Mouse (Mus musculus): ENCODE measurements around the gene Atp13a1.

The Atp13a1 gene

GRCm38 (mm10) chr8:69790773-69791367 lies at the start of gene Atp13a1, which contains the start of gene Zfp866:
Atp13a1 (plus strand) TSS chr8:69791163.
Zfp866 (minus strand) TSS chr8:69791178.
- DNase-seq = peak; percentile 79 to 87

GRCm38 (mm10) chr8:69741231-69741630 lies 49.7 kb upstream of the Atp13a1 start:
- DNase-seq = no peak

DNA sequence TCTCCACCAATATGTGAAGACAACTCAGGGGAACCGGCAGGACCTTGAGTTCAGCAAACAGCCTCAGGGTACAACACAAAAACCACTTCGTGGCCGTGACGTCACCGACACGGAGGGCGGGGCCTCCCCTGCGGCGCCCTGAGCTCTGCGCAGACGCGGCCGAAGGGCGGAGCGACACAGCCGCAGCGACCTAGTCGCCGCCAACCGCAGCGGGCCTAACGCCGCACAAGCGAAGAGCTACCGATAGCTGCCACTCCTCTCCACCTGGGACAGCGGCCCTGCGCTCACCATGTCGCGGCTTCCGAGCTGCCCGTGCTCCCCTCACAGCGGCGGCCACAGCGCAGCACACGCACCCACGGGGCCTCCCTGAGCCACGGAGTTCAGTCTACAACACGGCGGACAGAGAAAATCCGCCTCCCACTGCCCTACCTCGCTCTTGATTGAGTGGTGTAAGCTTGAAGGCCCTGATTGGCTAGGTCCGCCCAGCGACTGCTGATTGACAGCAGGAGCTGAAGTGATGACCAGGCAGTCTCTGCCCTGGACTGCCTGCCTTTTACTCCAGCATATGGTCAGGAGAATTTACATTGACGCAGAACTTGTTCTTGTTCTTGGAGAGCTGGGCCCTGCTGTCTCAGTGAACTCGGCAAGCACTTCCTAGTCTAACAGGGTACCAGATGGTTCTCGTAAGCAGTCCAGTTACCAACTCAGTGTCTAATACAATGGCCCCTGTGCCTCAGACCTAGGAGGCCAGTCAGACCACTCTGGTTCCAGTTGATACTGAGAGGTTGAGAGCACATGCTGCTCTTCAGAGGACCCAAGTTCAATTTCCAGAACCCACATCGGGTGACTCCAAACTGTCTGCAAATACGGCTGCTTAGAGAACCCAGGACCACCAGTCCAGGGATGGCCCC lies 41.2 kb upstream of the Atp13a1 start, which contains the start of gene Zfp963:
TSS of gene Zfp963 (minus strand) at position 427 of the 911 bp plus-strand sequence.
- DNase-seq = peak; percentile 92

DNA sequence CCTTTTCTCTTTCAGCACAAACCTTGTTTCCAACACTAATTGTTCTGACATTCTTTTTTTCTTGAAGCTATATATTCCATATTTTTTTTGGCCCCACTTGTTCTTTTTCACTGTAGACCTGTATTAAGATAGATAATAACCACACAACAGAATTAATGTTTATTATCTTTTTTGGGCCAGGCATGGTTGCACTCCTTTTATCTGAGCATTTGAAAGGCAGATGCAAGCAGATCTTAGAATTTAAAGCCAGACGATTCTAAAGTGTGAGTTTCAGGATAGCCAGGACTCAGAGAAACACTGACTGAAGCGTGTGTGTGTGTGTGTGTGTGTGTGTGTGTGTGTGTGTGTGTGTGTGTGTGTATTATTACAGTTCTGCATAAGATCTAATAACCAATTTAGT lies 38.5 kb upstream of the Atp13a1 start:
- no peak for DNase-seq

- no peak for DNase-seq
These were observed 32.6 kb upstream of the Atp13a1 start for GRCm38 (mm10) chr8:69758316-69758715.

- DNase-seq = no peak
These were observed 29.0 kb upstream of the Atp13a1 start for GRCm38 (mm10) chr8:69761814-69762445.

- no peak for DNase-seq
These were observed 19.7 kb upstream of the Atp13a1 start for GRCm38 (mm10) chr8:69771221-69771620.

- DNase-seq = no peak
These were observed 18.9 kb upstream of the Atp13a1 start for GRCm38 (mm10) chr8:69772106-69772505.

GRCm38 (mm10) chr8:69774503-69775148 lies 16.3 kb upstream of the Atp13a1 start, which contains the start of gene Gm20422:
Gm20422 (minus strand) TSS chr8:69774886.
- peak; percentile 78 to 90 for DNase-seq

DNA sequence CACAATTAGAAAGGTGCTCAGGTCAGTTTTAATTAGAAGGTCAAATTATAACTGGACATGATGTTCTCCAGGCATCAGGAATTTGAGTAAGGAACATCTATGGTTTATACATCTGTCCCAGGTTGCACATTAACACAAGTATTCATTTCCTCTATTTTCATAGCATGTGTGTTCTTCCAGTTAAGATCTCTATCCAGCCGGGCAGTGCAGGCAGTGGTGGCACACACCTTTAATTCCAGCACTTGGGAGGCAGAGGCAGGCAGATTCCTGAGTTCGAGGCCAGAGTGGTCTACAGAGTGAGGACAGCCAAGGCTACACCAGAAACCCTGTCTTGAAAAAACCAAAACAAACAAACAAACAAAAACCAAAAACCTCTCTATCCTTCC lies 15.8 kb upstream of the Atp13a1 start:
- no peak for DNase-seq

GRCm38 (mm10) chr8:69777111-69777510 lies 13.9 kb upstream of the Atp13a1 start:
- DNase-seq = no peak

GRCm38 (mm10) chr8:69789105-69789504 lies 1.9 kb upstream of the Atp13a1 start:
- no peak for DNase-seq

DNA sequence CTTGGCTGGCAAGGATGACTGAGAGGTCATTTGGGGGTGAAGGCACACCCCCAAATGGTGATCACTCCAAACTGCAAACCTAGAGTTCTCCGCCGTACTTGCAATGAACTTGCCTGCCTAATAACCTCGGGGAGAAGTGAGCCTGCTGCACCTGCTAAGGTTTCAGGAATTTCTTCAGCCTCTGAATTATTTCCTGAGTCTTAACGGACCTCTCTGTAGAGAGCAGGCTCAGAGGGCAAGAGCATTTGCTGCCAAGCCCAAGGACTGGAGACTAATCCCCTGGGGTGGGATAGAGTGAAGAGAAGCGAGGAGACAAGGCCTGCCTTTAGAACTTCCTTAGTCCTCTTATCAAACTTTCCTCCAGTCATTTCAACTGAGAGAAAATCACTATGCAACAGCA lies 1.2 kb upstream of the Atp13a1 start:
- no peak for DNase-seq

DNA sequence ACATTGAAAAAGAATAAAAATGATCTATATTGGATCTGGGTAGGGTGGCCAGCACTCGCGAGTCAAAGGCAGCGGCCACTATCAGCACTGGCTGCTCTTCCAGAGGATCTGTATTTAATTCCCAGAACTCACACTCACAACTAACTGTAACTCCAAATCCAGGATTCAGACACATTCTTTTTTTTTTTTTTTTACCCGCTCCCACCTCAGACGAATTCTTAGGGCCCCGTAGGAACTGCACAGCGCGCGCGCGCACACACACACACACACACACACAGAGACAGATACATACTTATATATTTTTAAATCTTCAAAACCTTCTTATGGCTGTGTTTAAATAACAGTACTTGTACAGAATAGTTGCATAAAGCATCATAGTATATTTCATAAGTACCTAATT lies 599 bp upstream of the Atp13a1 start:
- no peak for DNase-seq

GRCm38 (mm10) chr8:69791415-69792068 lies 579 bp downstream of the Atp13a1 start:
- peak; percentile 44 to 57 for DNase-seq

DNA sequence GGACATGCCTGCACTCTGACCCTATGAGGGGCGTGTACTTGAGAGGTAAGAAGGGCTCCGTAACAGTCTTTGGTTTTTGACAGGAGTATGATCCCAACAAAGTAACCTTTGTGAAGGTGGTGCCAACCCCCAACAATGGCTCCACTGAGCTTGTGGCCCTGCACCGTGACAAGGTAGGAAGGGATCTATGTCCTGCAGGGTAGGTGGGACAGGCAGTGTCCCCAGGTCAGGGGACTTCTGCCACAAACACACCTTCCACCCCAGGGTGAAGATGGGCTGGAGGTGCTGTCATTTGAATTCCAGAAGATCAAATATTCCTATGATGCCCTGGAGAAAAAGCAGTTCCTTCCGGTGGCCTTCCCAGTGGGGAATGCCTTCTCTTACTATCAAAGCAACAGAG lies 2.7 kb downstream of the Atp13a1 start:
- peak in 1 of 2 experiments; percentile 2 for DNase-seq

DNA sequence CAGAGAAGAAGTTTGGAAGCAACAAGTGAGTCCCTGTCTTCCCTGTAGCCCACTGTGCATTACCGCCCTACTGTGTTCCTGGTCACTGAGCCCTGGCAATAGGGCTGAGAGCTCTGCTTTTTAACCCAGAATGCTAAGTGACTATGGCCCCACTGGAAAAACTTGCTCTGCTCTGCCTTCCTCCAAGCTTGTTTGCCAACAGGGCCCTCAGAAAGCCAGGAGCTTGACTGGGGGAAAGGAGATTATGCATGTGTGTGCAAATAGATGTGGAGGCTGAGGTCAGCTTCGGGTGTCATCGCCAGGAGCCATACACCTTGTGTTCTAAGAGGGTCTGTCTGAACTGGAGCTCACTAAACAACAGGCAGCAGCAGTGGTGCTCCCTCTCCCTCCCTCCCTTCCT lies 3.1 kb downstream of the Atp13a1 start:
- DNase-seq = peak in 1 of 2 experiments; percentile 2

- DNase-seq = no peak
These were observed 3.9 kb downstream of the Atp13a1 start for GRCm38 (mm10) chr8:69794901-69795300.

DNA sequence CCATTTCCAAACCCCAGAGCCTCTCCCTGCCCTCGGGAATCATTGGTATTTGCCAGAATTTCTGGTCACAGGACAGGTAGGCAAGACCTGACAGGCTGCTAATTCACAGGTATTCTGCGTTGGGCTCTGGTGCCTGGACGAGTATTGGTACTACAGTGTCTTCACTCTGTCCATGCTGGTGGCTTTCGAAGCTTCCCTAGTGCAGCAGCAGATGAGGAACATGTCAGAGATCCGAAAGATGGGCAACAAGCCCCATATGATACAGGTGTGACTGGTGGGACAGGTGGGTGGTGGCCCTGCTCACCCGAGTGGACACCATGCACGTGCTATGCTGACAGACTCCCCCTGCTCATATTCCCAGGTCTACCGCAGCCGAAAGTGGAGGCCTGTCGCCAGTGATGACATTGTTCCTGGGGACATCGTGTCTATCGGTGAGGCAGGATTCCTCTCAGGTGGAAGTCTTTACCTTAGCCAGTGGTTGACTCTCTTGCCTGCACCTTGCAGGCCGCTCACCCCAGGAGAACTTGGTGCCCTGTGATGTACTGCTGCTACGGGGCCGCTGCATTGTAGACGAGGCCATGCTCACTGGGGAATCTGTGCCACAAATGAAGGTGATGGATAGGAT lies 5.9 kb downstream of the Atp13a1 start:
- DNase-seq = peak in 1 of 2 experiments; percentile 3

DNA sequence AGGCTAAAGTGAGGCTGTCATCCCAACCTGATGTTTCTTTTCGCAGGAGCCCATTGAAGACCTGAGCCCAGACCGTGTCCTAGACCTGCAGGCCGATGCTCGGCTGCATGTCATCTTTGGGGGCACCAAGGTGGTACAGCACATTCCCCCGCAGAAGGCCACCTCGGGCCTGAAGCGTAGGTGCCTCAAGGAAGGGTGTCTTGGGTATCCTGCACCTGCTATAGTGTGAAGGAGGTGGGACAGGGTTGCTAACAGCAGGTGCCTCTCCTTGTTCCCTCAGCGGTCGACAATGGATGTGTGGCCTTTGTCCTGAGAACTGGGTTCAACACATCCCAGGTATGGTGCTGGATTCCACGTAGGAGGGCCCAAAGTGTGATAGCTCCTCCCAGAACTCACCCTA lies 6.7 kb downstream of the Atp13a1 start:
- DNase-seq = peak in 1 of 2 experiments; percentile 2

GRCm38 (mm10) chr8:69799261-69799660 lies 8.3 kb downstream of the Atp13a1 start:
- DNase-seq = peak in 1 of 2 experiments; percentile 2

- peak in 1 of 2 experiments; percentile 2 for DNase-seq
These were observed 9.0 kb downstream of the Atp13a1 start for GRCm38 (mm10) chr8:69799946-69800345.

Measured in thymus, adult 18-20 months (tissue).